Mouse (Mus musculus) liver, embryonic 14.5 days (tissue): ENCODE data around the gene Fam196b. TPM values are rescaled to one million over a fixed set of nuclear protein-coding genes. Genes with fewer than 3 reads are reported as not detected.

Experiments used
- ATAC-seq: fragments of 200-750 bp; cut with Nextera tagmentation; 2 replicates; pipeline ENCODE4 v1.8.0; 2017; ENCODE audit warnings: moderate number of reproducible peaks, mild to moderate bottlenecking, moderate library complexity; ENCODE audit not compliant: insufficient read depth
- DNase-seq, 3 experiments: peaks; one replicate each; pipeline ENCODE4 v3.0.0-alpha.2; 2012 to 2013; ENCODE audit warnings: low read depth in 3 of 3, low spot score in 3 of 3
- H3K27ac ChIP-seq: fragments of 300-500 bp; sonication (generic); 2 replicates; pipeline ENCODE4 v1.5.1; 2014; ENCODE audit warnings: moderate library complexity, mild to moderate bottlenecking, control low read depth, inconsistent platforms
- H3K27me3 ChIP-seq: fragments of 300-500 bp; sonication (generic); 2 replicates; pipeline ENCODE4 v1.6.1; 2014; ENCODE audit warnings: mild to moderate bottlenecking, low read length, moderate library complexity; ENCODE audit not compliant: control insufficient read depth, insufficient read depth
- H3K36me3 ChIP-seq: fragments of 300-500 bp; sonication (generic); replicated peaks from 2 replicates; pipeline ENCODE4 v1.6.1; 2014; ENCODE audit warnings: low read depth; ENCODE audit not compliant: control insufficient read depth, insufficient read depth
- H3K4me1 ChIP-seq, 2 experiments: fragments of 200-500 bp in 1 of 2; fragments of 300-500 bp in 1 of 2; sonication (generic) in 1 of 2; replicated peaks; 2 replicates each; pipeline ENCODE4 v1.6.1; 2012 to 2014; ENCODE audit warnings: antibody characterized with exemption in 1 of 2, inconsistent platforms in 1 of 2, low read length in 1 of 2; ENCODE audit not compliant: control insufficient read depth in 2 of 2, insufficient read depth in 2 of 2
- H3K4me2 ChIP-seq: fragments of 300-500 bp; sonication (generic); 2 replicates; pipeline ENCODE4 v1.6.1; 2014; ENCODE audit warnings: low read depth, mild to moderate bottlenecking, control low read depth, moderate library complexity
- H3K4me3 ChIP-seq, 2 experiments: fragments of 200-500 bp in 1 of 2; fragments of 300-500 bp in 1 of 2; sonication (generic) in 1 of 2; 2 replicates each; pipeline ENCODE4 v1.5.1; 2012 to 2014; ENCODE audit warnings: low read depth in 2 of 2, low read length in 2 of 2, mild to moderate bottlenecking in 2 of 2, control low read depth in 1 of 2, inconsistent platforms in 1 of 2, moderate library complexity in 1 of 2; ENCODE audit not compliant: insufficient read depth in 1 of 2
- H3K9ac ChIP-seq: fragments of 300-500 bp; sonication (generic); replicated peaks from 2 replicates; pipeline ENCODE4 v1.6.1; 2014; ENCODE audit warnings: mild to moderate bottlenecking, control low read depth, moderate library complexity
- H3K9me3 ChIP-seq: fragments of 300-500 bp; sonication (generic); 2 replicates; pipeline ENCODE4 v1.6.1; 2016; ENCODE audit warnings: low read length, mixed read lengths; ENCODE audit not compliant: control insufficient read depth
- CTCF ChIP-seq: IDR thresholded peaks from 2 replicates; pipeline ENCODE4 v1.5.1; 2016; ENCODE audit warnings: antibody characterized with exemption, low read depth, control low read depth
- EP300 ChIP-seq: IDR thresholded peaks from 2 replicates; pipeline ENCODE4 v1.6.1; 2016; ENCODE audit warnings: antibody characterized with exemption, low read depth
- WGBS: fragments of 180-500 bp; shearing (Covaris S2); extraction: QIAGEN DNeasy Blood & Tissue Kit; methylation state at CpG from one replicate; pipeline ENCODE4 v1.1.7; 2014; ENCODE audit not compliant: insufficient replicate concordance; 5-methylcytosine and 5-hydroxymethylcytosine counted together
- polyA plus RNA-seq, 2 experiments: library from polyadenylated mRNA; depleted of rRNA in 1 of 2; stranded (reverse) in 1 of 2; unstranded in 1 of 2; fragments of >200 nt; fragmentation: Nextera tagmentation in 1 of 2; extraction: Ambion mirVana in 1 of 2; gene quantifications; 2 replicates each; pipeline versions ENCODE4 v1.2.1 to v1.2.3; 2012 to 2014

The Fam196b gene
- polyA plus RNA-seq, 2 experiments = 0.03 TPM; not detected in 1

DNA sequence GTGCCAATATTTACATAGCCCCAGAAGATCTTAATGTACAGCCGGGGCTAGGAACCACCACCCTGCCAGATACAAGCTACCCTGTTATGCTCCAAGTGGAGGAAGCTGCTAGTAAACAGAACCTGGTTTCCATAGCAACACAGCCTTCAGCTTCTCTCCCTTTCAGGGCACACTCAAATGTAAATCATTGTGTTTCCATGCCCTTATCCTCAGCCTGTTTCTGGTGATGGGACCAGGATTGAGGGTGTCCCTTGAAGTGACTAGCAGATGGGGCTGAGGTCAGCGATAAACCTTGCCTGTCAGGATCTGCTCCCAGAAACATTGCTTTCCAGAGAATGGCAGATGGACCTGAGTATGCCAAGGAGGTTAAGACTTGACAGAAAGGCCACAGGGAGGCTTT lies 41.5 kb downstream of the Fam196b start:
- no peak overlapping the region for H3K9ac ChIP-seq
- DNase-seq (no peak), ATAC-seq (no peak)
- 56% methylated on average over 2 of the region's 2 CpGs for WGBS
- no peak overlapping the region for H3K4me2 ChIP-seq
- no peaks in the 10 kb centered on the region for H3K27me3 ChIP-seq
- H3K27ac ChIP-seq = no peak overlapping the region
- TF ChIP-seq EP300 (no peak), CTCF (no peak)
- no peak overlapping the region for H3K4me3 ChIP-seq
- no peaks in the 10 kb centered on the region for H3K36me3 ChIP-seq
- no peaks in the 10 kb centered on the region for H3K4me1 ChIP-seq
- H3K9me3 ChIP-seq = no peaks in the 10 kb centered on the region

DNA sequence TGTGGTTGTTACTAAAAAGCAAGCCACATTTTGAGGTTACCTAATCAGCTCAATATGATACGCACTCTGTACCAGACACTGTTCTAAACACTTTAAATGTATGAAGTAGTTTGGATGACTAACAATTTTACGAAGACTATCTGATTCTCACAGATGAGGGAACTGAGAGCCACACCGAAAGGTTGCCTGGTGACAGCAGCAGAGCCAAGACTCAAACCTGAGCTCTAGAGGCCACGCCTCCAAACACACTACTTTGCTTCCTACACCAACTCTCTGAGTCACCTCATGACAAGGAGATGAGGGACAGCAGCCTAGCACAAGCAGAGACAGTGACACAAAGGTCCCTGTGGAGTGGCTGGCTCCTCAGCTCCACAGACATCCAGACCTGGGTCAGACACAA lies 57.6 kb downstream of the Fam196b start:
- no peak for DNase-seq
- Histone ChIP-seq H3K27me3 (no peaks in the 10 kb centered on the region), H3K4me2 (no peak overlapping the region), H3K9ac (no peak overlapping the region), H3K9me3 (no peaks in the 10 kb centered on the region), H3K36me3 (no peaks in the 10 kb centered on the region), H3K27ac (no peak overlapping the region), H3K4me3 (no peak overlapping the region), H3K4me1 (no peaks in the 10 kb centered on the region)
- ATAC-seq = no peak
- TF ChIP-seq CTCF (no peak), EP300 (no peak)
- 60% methylated on average over 4 of the region's 4 CpGs for WGBS

DNA sequence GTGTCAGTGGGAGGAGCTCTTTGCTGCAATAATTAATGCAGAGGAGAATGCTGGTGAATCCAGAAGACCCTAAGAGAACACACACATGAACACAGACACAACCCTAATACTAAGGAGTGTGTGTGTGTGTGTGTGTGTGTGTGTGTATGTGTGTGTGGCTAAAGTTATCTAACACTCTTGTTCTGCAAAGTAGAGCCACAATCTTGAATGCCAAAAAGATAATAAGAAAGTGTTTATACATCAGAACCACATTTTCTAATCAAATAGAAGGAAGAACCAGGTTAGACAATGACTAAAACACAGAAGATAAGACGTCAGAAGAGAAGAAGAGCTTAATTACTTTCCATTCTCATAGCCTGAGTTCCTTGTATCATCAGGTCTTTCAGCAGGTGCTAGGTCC lies 60.9 kb downstream of the Fam196b start:
- no peak overlapping the region for H3K4me3 ChIP-seq
- no peak overlapping the region for H3K27ac ChIP-seq
- no peaks in the 10 kb centered on the region for H3K36me3 ChIP-seq
- no peak overlapping the region for H3K9ac ChIP-seq
- ATAC-seq (no peak), DNase-seq (no peak)
- TF ChIP-seq CTCF (no peak), EP300 (no peak)
- WGBS = 50% methylated on average over 1 of the region's 1 CpGs
- H3K4me2 ChIP-seq = no peak overlapping the region
- H3K4me1 ChIP-seq = no peaks in the 10 kb centered on the region
- H3K27me3 ChIP-seq = no peaks in the 10 kb centered on the region
- no peaks in the 10 kb centered on the region for H3K9me3 ChIP-seq

DNA sequence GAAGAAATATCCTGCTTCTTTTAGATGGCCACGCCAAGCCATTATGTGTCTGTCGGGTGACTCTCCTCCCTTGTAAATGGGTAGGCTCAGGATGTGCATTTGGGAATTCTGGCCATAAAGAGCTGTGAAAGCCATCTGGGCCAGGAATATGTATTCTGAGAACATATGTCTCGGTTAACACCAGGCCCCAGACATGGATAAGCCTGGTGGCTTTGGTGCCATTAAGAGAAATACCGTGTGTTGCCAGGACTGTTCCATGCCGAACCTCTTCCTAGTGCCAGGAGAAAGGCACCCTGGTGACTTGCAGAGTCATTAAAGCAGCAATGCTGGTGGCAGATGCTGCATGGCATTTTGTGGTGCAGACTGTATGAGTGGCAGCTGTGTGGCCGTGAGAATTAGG lies 63.0 kb downstream of the Fam196b start:
- Histone ChIP-seq H3K36me3 (no peaks in the 10 kb centered on the region), H3K4me1 (no peaks in the 10 kb centered on the region), H3K27me3 (no peaks in the 10 kb centered on the region), H3K9me3 (no peaks in the 10 kb centered on the region), H3K27ac (no peak overlapping the region), H3K4me2 (no peak overlapping the region), H3K4me3 (no peak overlapping the region), H3K9ac (no peak overlapping the region)
- 65% methylated on average over 6 of the region's 6 CpGs for WGBS
- no peak for DNase-seq
- TF ChIP-seq EP300 = no peak
- no peak for TF ChIP-seq CTCF
- no peak for ATAC-seq

DNA sequence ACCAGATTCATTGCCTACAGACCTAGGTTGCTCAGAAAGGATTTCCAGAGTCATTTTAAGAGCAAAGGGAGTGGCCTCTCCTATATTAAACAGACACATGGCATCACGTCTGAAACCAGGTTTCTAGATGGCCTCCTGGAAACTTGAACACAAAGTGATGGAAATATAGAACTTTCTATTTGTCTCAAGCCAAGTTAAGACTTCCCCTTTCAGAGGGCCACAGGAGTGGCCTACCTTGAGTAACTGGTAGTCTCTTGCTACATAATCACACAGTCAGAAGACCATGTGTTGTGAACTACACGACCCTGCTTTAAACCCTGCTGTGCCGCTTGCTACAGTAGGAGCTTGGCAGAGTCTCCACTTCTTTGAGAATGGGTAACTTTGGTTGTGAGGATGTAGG lies 68.9 kb downstream of the Fam196b start:
- no peak overlapping the region for H3K4me3 ChIP-seq
- 67% methylated on average over 3 of the region's 3 CpGs for WGBS
- no peaks in the 10 kb centered on the region for H3K4me1 ChIP-seq
- DNase-seq = no peak
- TF ChIP-seq EP300 (no peak), CTCF (no peak)
- no peak overlapping the region for H3K9ac ChIP-seq
- ATAC-seq = no peak
- H3K9me3 ChIP-seq = no peaks in the 10 kb centered on the region
- H3K36me3 ChIP-seq = no peaks in the 10 kb centered on the region
- H3K4me2 ChIP-seq = no peak overlapping the region
- no peak overlapping the region for H3K27ac ChIP-seq
- no peaks in the 10 kb centered on the region for H3K27me3 ChIP-seq

DNA sequence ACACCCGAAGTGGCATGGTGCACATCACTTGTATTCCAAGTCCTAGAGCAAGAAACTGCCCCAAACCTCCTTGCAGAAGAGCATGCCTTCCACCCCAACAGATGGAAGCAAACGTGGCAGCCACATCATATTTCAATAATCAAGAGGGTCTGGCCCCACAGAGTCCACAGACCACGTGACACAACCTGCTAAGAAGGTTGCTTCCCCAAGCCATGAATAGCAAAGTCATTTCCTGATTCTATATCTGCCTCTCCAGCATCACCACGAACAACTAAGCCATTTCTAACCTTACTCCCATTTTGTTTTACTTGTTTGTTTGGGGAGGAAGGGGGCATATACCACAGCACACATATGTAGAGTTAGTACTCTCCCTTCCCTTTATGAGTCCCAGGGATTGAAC lies 69.6 kb downstream of the Fam196b start:
- ATAC-seq = no peak
- no peak overlapping the region for H3K4me3 ChIP-seq
- WGBS = 23% methylated on average over 4 of the region's 4 CpGs
- TF ChIP-seq CTCF = no peak
- TF ChIP-seq EP300 = no peak
- DNase-seq = no peak
- H3K27ac ChIP-seq = no peak overlapping the region
- no peak overlapping the region for H3K4me2 ChIP-seq
- no peaks in the 10 kb centered on the region for H3K27me3 ChIP-seq
- no peaks in the 10 kb centered on the region for H3K4me1 ChIP-seq
- H3K36me3 ChIP-seq = no peaks in the 10 kb centered on the region
- no peak overlapping the region for H3K9ac ChIP-seq
- H3K9me3 ChIP-seq = no peaks in the 10 kb centered on the region
